Mouse (Mus musculus) layer of hippocampus, postnatal 14 days (tissue): ENCODE results near the gene Ppcdc. TPM values are rescaled to one million over a fixed set of nuclear protein-coding genes. Genes with fewer than 3 reads are reported as not detected.
"Not testable (repeated sequence)": the region's sequence is repeated elsewhere in the genome, so short reads cannot be mapped to it uniquely, and the experiment has no call there.

Experiments used
- DNase-seq, 2 experiments: peaks; one replicate each; pipeline ENCODE4 v3.0.0; 2021 to 2022; ENCODE audit warnings: low spot score in 2 of 2, mixed read lengths in 1 of 2
- total RNA-seq, 2 experiments: library from RNA; stranded (reverse); gene quantifications; 2 replicates each; pipeline ENCODE4 v1.2.3; 2021

The Ppcdc gene
- total RNA-seq, 2 experiments from 2014 or later, result 14.3 to 15.6 TPM

- DNase-seq, result no peak
Measured at GRCm38 (mm10) chr9:57432480-57432879, 7.4 kb downstream of the Ppcdc start.

GRCm38 (mm10) chr9:57431202-57431601, 8.7 kb downstream of the Ppcdc start:
- no peak for DNase-seq

- no peak for DNase-seq
Measured at GRCm38 (mm10) chr9:57428391-57428790, 11.5 kb downstream of the Ppcdc start.

GRCm38 (mm10) chr9:57427937-57428336, 12.0 kb downstream of the Ppcdc start:
- no peak for DNase-seq

- DNase-seq, result not testable (repeated sequence)
Measured at GRCm38 (mm10) chr9:57427123-57427522, 12.8 kb downstream of the Ppcdc start.

- no peak for DNase-seq
Measured at GRCm38 (mm10) chr9:57425116-57425515, 14.8 kb downstream of the Ppcdc start.

GRCm38 (mm10) chr9:57424066-57424465, 15.9 kb downstream of the Ppcdc start:
- DNase-seq, result no peak

GRCm38 (mm10) chr9:57421688-57422111, 18.2 kb downstream of the Ppcdc start:
- DNase-seq, result no peak

- peak in 1 of 2 experiments; percentile 43 for DNase-seq
Measured at GRCm38 (mm10) chr9:57421121-57421571, 18.8 kb downstream of the Ppcdc start.

- peak; percentile 83 to 89 for DNase-seq
Measured at GRCm38 (mm10) chr9:57420321-57421120, 19.4 kb downstream of the Ppcdc start.

GRCm38 (mm10) chr9:57419521-57420267, 20.2 kb downstream of the Ppcdc start:
- peak in 1 of 2 experiments; percentile 36 for DNase-seq

- peak in 1 of 2 experiments; percentile 37 for DNase-seq
Measured at GRCm38 (mm10) chr9:57417341-57417740, 22.6 kb downstream of the Ppcdc start.

GRCm38 (mm10) chr9:57407120-57407905, 32.6 kb downstream of the Ppcdc start:
- DNase-seq, result no peak

GRCm38 (mm10) chr9:57406395-57406794, 33.5 kb downstream of the Ppcdc start:
- DNase-seq, result no peak

GRCm38 (mm10) chr9:57404036-57404435, 35.9 kb downstream of the Ppcdc start:
- DNase-seq, result no peak

- no peak for DNase-seq
Measured at GRCm38 (mm10) chr9:57402318-57403251, 37.3 kb downstream of the Ppcdc start.

GRCm38 (mm10) chr9:57398773-57399172, 41.2 kb downstream of the Ppcdc start:
- no peak for DNase-seq

- DNase-seq, result no peak
Measured at GRCm38 (mm10) chr9:57392892-57393291, 47.0 kb downstream of the Ppcdc start.

- DNase-seq, result no peak
Measured at GRCm38 (mm10) chr9:57390869-57391268, 49.1 kb downstream of the Ppcdc start.

- DNase-seq, result no peak
Measured at GRCm38 (mm10) chr9:57389131-57389530, 50.8 kb downstream of the Ppcdc start.
